Mouse (Mus musculus): ENCODE data around the gene Cdk5rap2.

DNA sequence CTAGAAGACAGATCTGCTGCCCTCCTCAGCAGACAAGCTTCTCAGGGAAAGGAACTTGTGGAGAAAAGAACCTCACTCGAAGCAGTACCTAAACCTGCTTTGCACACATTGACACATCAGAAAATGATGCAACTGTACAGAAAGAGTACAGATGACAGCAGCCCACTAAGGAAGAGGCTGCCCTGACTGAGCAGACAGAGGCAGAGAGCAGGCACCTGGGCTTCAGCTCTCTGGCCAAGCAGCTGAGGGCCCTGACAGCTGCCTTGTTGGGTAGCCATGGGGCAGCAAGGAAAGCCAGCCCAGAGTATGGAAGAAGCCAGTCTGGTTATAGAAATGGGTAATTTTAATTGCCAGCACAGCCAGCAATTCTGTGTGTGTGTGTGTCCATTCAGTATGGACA lies 188.9 kb downstream of the Cdk5rap2 start:
- no peak for TF ChIP-seq POLR2A (IDR thresholded peaks at IDR 0.05; ENCODE audit: control insufficient read depth, low read depth, low read length)
- TF ChIP-seq CTCF (IDR thresholded peaks at IDR 0.05; ENCODE audit: control insufficient read depth, insufficient read depth, insufficient replicate concordance, low read depth, low read length), result no peak
